Mouse (Mus musculus) ES-E14 (cell line): ENCODE measurements around the gene Cul1. TPM values are rescaled to one million over a fixed set of nuclear protein-coding genes. Genes with fewer than 3 reads are reported as not detected.

Experiments used
- DNase-seq: peaks from one replicate; pipeline ENCODE4 v3.0.0-alpha.2; 2013; ENCODE audit warnings: low read depth, low spot score
- H3K27ac ChIP-seq: 2 replicates; pipeline ENCODE4 v1.5.1; 2012; ENCODE audit warnings: low read depth, mild to moderate bottlenecking, low read length, moderate library complexity, mixed read lengths; ENCODE audit not compliant: poor library complexity, insufficient read depth, severe bottlenecking
- H3K36me3 ChIP-seq: 2 replicates; pipeline ENCODE4 v1.6.1; 2012; ENCODE audit warnings: mild to moderate bottlenecking, low read length, moderate library complexity, mixed read lengths; ENCODE audit not compliant: control insufficient read depth, poor library complexity, insufficient read depth, severe bottlenecking
- H3K4me1 ChIP-seq, 2 experiments: fragments of 150-350 bp in 1 of 2; sonication (generic) in 1 of 2; 2 replicates each; pipeline ENCODE4 v1.6.1; 2012; ENCODE audit warnings: low read length in 2 of 2, mild to moderate bottlenecking in 1 of 2, mixed read lengths in 1 of 2; ENCODE audit not compliant: control insufficient read depth in 2 of 2, insufficient read depth in 2 of 2, poor library complexity in 1 of 2
- H3K4me3 ChIP-seq, 2 experiments: fragments of 150-350 bp in 1 of 2; sonication (generic) in 1 of 2; 2 replicates each; pipeline ENCODE4 v1.5.1; 2012; ENCODE audit warnings: low read length in 2 of 2, low read depth in 1 of 2, mild to moderate bottlenecking in 1 of 2, mixed read lengths in 1 of 2; ENCODE audit not compliant: insufficient read depth in 1 of 2, poor library complexity in 1 of 2, severe bottlenecking in 1 of 2
- H3K9ac ChIP-seq: 2 replicates; pipeline ENCODE4 v1.6.1; 2012; ENCODE audit warnings: low read depth, mild to moderate bottlenecking, low read length, mixed read lengths; ENCODE audit not compliant: poor library complexity, insufficient read depth, severe bottlenecking
- H3K9me3 ChIP-seq: fragments of 150-350 bp; sonication (generic); 2 replicates; pipeline ENCODE4 v1.6.1; 2012; ENCODE audit warnings: low read depth, mild to moderate bottlenecking, low read length; ENCODE audit not compliant: control insufficient read depth, insufficient read depth
- CHD2 ChIP-seq: IDR thresholded peaks from 2 replicates; pipeline ENCODE4 v1.6.1; 2014; ENCODE audit warnings: mild to moderate bottlenecking, low read depth, low read length, inconsistent platforms
- HCFC1 ChIP-seq: IDR thresholded peaks from 2 replicates; pipeline ENCODE4 v1.6.1; 2012; ENCODE audit warnings: low read length, inconsistent platforms, borderline replicate concordance; ENCODE audit not compliant: insufficient read depth
- MAFK ChIP-seq: IDR thresholded peaks from 2 replicates; pipeline ENCODE4 v1.6.1; 2014; ENCODE audit warnings: mild to moderate bottlenecking, low read depth, low read length, inconsistent platforms; ENCODE audit not compliant: insufficient read depth
- ZC3H11A ChIP-seq: IDR thresholded peaks from 2 replicates; pipeline ENCODE4 v1.6.1; 2012; ENCODE audit warnings: low read depth, mild to moderate bottlenecking, inconsistent platforms, low read length, borderline replicate concordance
- ZNF384 ChIP-seq: IDR thresholded peaks from 2 replicates; pipeline ENCODE4 v1.6.1; 2012; ENCODE audit warnings: low read depth, low read length, inconsistent platforms
- in situ Hi-C, 2 experiments: fragments of 600-800 bp; cut with MboI; formaldehyde crosslinking; loops; one replicate each; pipeline ENCODE4 v1.15.1; 2025; ENCODE audit warnings: low sequenced_read_pairs in 2 of 2, inconsistent platforms in 1 of 2; ENCODE audit not compliant: unreplicated experiment in 2 of 2
- total RNA-seq: library from RNA; depleted of rRNA; stranded (reverse); fragments of 300-350 nt; gene quantifications from 2 replicates; pipeline ENCODE4 v1.2.3, GENCODE M21; 2012

Cul1 gene
- total RNA-seq, 1 experiment = 123 TPM

GRCm38 (mm10) chr6:47527129-47527528 is 73.9 kb downstream of the Cul1 start:
- Histone ChIP-seq H3K27ac (no peak overlapping the region), H3K4me3 (no peak overlapping the region), H3K36me3 (peaks cover 31% of the 10 kb centered on the region), H3K9me3 (no peaks in the 10 kb centered on the region), H3K4me1 (no peaks in the 10 kb centered on the region), H3K9ac (no peak overlapping the region)
- TF ChIP-seq CHD2 (no peak), ZNF384 (no peak), ZC3H11A (no peak), HCFC1 (no peak)
- no peak for DNase-seq
- in situ Hi-C loops = no loop called here

DNA sequence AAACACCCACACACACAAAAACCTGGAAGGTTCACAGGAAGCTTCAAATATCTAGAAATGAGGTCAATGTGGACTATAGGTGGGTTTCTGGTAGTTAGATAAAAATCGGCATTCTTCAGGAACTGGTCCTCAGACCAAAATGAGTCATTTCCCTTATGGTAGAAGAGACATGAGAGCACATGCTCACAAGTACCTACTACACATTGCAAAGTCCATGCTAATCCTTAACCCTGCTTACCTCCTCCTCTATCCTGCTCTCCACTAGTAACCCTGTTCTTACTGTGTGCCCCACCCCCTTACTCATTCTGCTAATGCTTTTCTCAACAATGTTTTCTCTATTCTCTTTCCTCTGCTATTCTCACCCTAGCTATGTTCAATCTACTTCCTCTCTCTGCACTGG is 74.5 kb downstream of the Cul1 start:
- Histone ChIP-seq H3K36me3 (peaks cover 31% of the 10 kb centered on the region), H3K4me1 (no peaks in the 10 kb centered on the region), H3K9ac (no peak overlapping the region), H3K4me3 (no peak overlapping the region), H3K9me3 (no peaks in the 10 kb centered on the region), H3K27ac (no peak overlapping the region)
- TF ChIP-seq CHD2 (no peak), ZC3H11A (no peak), MAFK (no peak), HCFC1 (no peak), ZNF384 (no peak)
- in situ Hi-C loops = no loop called here
- no peak for DNase-seq

DNA sequence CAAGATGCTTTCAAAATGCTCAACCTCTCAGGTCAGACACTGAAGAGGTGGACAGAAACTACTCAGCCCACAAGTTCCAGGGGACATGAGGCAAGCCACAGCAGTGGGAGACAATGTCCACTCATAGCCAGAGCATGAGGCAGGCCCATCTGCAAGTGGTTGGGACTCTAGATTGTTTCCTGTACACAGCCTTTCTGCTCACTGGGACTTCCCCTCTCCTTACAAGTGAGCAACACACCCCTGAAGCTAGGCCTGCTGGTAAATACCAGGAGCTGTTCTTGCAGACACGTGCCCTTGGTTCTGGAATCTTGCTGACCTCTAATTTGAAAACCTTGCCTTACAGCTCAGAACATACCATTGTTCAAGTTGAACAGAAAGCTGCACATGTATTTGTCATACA is 79.3 kb downstream of the Cul1 start:
- in situ Hi-C loops = no loop called here
- no peak overlapping the region for H3K27ac ChIP-seq
- DNase-seq = no peak
- peaks cover 12% of the 10 kb centered on the region for H3K36me3 ChIP-seq
- H3K9me3 ChIP-seq = no peaks in the 10 kb centered on the region
- no peak overlapping the region for H3K4me3 ChIP-seq
- TF ChIP-seq CHD2 (no peak), ZNF384 (no peak), MAFK (no peak), HCFC1 (no peak), ZC3H11A (no peak)
- H3K4me1 ChIP-seq = no peaks in the 10 kb centered on the region
- H3K9ac ChIP-seq = no peak overlapping the region

- TF ChIP-seq HCFC1 = no peak
- no peak for TF ChIP-seq ZC3H11A
- TF ChIP-seq CHD2 = no peak
- no peak for TF ChIP-seq ZNF384
- TF ChIP-seq MAFK = no peak
- H3K4me1 ChIP-seq = no peaks in the 10 kb centered on the region
- no peak overlapping the region for H3K27ac ChIP-seq
- H3K9me3 ChIP-seq = no peaks in the 10 kb centered on the region
- no peak overlapping the region for H3K9ac ChIP-seq
- in situ Hi-C loops = no loop called here
- no peak for DNase-seq
- peaks cover 14% of the 10 kb centered on the region for H3K36me3 ChIP-seq
- H3K4me3 ChIP-seq = no peak overlapping the region
Measured at GRCm38 (mm10) chr6:47535333-47535732, 82.1 kb downstream of the Cul1 start.

DNA sequence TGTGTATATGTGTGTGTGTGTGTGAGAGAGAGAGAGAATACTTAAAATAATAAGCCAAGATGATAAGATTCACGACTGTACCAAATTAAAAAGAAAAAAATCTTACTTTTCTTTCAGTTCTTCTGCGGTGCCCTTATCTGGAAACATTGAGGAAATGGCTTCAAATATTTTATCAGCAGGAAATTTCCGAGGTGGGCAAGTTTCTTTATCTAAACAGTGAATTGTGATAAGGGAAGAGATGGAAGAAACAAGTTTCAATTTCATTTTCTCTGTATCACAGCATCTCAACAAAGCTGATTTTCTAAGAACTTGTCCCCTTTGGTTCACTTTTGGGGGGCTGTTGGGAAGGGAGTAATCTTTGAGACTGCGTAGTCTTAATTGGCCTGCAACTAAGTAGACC is 99.1 kb downstream of the Cul1 start:
- Histone ChIP-seq H3K27ac (no peak overlapping the region), H3K4me1 (no peaks in the 10 kb centered on the region), H3K36me3 (peaks cover 21% of the 10 kb centered on the region), H3K4me3 (no peak overlapping the region), H3K9me3 (no peaks in the 10 kb centered on the region), H3K9ac (no peak overlapping the region)
- in situ Hi-C loops = no loop called here
- no peak for DNase-seq
- TF ChIP-seq HCFC1 (no peak), CHD2 (no peak), ZNF384 (no peak), MAFK (no peak), ZC3H11A (no peak)
